Mouse (Mus musculus) kidney, postnatal 4 days (tissue): ENCODE results near the gene 4930564D02Rik.

Experiments
- DNase-seq, 2 experiments: peaks; one replicate each; pipeline ENCODE4 v3.0.0; 2021; ENCODE audit warnings: mixed read lengths in 2 of 2

4930564D02Rik gene

GRCm38 (mm10) chr3:105066544-105066943 lies at the start of gene 4930564D02Rik:
TSS of gene 4930564D02Rik (plus strand) at chr3:105066844.
- no peak for DNase-seq

GRCm38 (mm10) chr3:105017314-105017713 lies 49.3 kb upstream of the 4930564D02Rik start:
- no peak for DNase-seq

GRCm38 (mm10) chr3:105018085-105018782 lies 48.4 kb upstream of the 4930564D02Rik start:
- no peak for DNase-seq

- DNase-seq = no peak
These were observed 47.9 kb upstream of the 4930564D02Rik start for GRCm38 (mm10) chr3:105018783-105019105.

GRCm38 (mm10) chr3:105019826-105020692 lies 46.6 kb upstream of the 4930564D02Rik start:
- no peak for DNase-seq

- no peak for DNase-seq
These were observed 43.2 kb upstream of the 4930564D02Rik start for GRCm38 (mm10) chr3:105023371-105024005.

GRCm38 (mm10) chr3:105036281-105036847 lies 30.3 kb upstream of the 4930564D02Rik start:
- no peak for DNase-seq

- no peak for DNase-seq
These were observed 29.3 kb upstream of the 4930564D02Rik start for GRCm38 (mm10) chr3:105037240-105037770.

- DNase-seq = no peak
These were observed 26.6 kb upstream of the 4930564D02Rik start for GRCm38 (mm10) chr3:105040002-105040401.

GRCm38 (mm10) chr3:105040983-105041625 lies 25.5 kb upstream of the 4930564D02Rik start:
- DNase-seq = no peak

- no peak for DNase-seq
These were observed 22.9 kb upstream of the 4930564D02Rik start for GRCm38 (mm10) chr3:105043746-105044145.

- DNase-seq = no peak
These were observed 19.8 kb upstream of the 4930564D02Rik start for GRCm38 (mm10) chr3:105046870-105047269.

- peak; percentile 38 to 50 for DNase-seq
These were observed 19.0 kb upstream of the 4930564D02Rik start for GRCm38 (mm10) chr3:105047616-105048015.

GRCm38 (mm10) chr3:105049848-105050247 lies 16.8 kb upstream of the 4930564D02Rik start:
- DNase-seq = no peak

GRCm38 (mm10) chr3:105051103-105051502 lies 15.5 kb upstream of the 4930564D02Rik start:
- DNase-seq = no peak

GRCm38 (mm10) chr3:105052171-105052936 lies 14.3 kb upstream of the 4930564D02Rik start:
- no peak for DNase-seq

- peak; percentile 99 for DNase-seq
These were observed 13.5 kb upstream of the 4930564D02Rik start, which contains the start of gene Cttnbp2nl for GRCm38 (mm10) chr3:105052937-105053697. TSS of gene Cttnbp2nl (minus strand) at chr3:105053146.

- no peak for DNase-seq
These were observed 13.0 kb upstream of the 4930564D02Rik start for GRCm38 (mm10) chr3:105053698-105054001.

- peak; percentile 34 to 61 for DNase-seq
These were observed 11.7 kb upstream of the 4930564D02Rik start for GRCm38 (mm10) chr3:105054952-105055351.

GRCm38 (mm10) chr3:105055666-105056065 lies 11.0 kb upstream of the 4930564D02Rik start:
- DNase-seq = no peak
